Mouse (Mus musculus) R1 (cell line): ENCODE measurements around the gene Pnkd.
"Not testable (repeated sequence)": the region's sequence is repeated elsewhere in the genome, so short reads cannot be mapped to it uniquely, and the experiment has no call there.

Experiments
- DNase-seq: peaks from one replicate; pipeline ENCODE4 v3.0.0-alpha.2; 2018; ENCODE audit warnings: low read depth, low spot score

The Pnkd gene

DNA sequence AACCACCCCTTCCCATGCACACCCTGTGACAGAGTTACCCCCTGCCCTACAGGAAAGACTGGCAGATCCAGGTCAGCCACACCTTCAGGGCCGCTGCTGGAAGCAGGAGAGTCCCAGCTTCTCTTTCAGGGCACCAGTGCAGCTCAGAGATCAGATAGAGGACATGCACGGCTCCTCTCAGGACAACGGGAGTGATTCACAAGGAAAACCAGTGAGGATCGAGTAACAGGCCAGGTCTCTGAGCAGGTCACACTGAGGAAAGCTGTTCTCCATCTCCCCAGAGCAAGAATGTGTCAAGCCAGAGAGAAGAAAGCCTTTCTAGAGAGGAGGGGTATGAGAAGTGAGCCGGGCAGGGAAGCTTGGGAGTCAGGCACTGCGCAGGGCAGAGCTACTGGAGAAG lies 11.7 kb downstream of the Pnkd start:
- no peak for DNase-seq

GRCm38 (mm10) chr1:74297269-74297668 lies 12.5 kb downstream of the Pnkd start:
- DNase-seq, result no peak

DNA sequence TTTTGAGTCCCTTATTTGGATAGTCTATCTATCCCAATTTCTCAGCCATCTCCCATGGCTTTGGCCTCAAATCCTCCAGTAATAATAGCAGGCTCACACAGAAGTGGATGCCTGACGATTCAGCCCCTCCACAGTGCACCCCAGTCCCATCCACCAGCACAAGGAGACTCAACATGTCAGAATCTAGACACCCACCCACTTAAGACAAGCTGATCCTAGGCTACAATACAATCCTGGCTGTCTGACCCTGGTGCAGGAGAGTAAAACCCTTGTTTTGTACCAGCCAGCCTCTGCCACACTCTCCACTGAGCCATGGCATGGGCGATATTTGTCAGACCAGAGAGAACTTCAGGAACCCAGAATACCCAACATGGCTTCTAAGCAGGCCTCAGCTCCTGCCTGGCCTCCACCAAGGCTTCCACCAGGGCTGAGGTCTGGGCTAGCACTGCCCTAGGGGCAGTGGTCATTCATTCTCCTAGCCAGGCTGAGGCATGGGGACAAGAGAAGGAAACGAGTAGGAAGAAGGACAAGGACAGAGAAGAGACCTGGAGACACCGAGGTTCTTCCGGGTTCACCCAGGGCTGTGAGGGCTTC lies 13.5 kb downstream of the Pnkd start:
- DNase-seq, result no peak

- no peak for DNase-seq
Observed at GRCm38 (mm10) chr1:74298996-74299395, 14.3 kb downstream of the Pnkd start.

GRCm38 (mm10) chr1:74300347-74301110 lies 15.8 kb downstream of the Pnkd start:
- DNase-seq, result no peak

DNA sequence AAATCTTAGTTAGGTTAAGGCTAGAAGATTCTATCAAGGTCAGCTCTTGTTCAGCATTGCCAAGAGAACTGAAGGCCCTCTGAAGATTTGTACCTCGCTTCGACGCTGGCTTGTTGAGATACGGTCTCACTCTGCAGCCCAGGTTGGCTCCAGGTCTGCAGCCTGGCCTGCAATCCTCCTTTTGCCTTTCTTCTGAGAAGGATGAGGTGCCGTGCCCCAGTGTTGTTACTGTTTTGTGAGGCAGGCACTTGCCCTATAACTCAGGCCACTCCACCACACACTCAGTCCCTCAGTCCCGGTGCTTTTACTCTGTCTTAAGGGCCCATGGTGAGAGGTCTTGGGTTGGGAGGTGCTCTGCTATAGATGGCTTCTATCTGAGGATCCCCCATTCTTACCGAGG lies 17.5 kb downstream of the Pnkd start:
- DNase-seq, result no peak

DNA sequence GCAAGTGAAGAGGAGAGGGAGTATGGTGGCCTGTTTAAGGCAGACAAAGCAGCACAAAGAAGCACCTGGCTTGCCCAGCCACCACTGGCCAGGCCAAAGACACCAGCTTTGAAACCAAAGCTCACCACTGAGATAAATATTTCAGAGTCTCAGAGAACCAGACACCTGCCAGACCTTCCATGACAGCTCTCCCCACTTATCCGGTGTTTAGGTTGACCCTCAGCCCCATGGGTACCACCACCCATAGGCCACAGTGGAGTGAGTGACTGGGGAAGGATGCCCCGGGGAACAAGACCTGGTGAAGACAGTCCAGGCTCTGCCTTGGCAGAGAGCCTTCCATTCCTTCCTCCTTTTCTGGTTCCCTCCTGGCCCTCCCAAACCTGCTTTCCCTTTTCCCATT lies 18.1 kb downstream of the Pnkd start:
- no peak for DNase-seq

DNA sequence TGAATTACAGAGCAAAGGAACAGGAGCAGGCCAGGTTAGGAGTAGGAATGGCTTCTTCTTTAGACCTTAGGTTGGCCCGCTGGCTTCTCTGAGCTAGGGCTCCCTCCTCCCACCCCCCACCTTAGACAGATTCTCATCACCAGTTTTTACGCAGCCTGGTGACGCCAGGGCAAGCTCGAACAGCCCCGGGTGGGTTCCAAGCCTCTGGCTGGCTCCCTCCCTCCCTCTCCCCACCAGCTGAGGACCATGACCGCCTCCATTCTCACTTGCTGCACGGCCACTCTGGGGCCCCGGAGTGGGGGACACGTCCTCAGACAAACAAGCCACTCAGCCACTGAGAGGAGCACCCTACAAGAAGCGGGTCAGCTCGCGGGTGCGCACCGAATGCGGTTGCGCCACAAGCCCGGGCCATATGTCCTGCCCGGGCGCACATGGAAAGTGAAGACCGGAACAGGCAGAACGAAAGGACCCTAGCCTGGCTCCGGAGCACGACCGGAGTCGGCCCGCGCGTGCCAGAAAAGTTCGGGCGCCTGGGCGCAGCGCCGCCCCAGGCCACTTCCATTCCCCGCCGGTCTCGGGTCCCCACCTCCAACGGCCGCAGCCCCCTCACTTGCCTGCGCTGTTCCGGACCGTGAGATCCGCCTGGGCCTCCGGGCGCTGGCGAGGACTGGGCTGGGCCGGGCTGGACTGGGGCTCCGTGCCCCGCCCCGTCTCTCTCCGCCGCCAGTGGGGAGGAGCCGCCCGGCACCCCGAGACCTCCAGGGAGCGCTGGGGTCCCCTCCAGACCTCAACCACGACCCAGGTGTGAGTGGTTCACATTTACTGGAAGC lies 19.0 kb downstream of the Pnkd start:
- DNase-seq, result peak; percentile 63

DNA sequence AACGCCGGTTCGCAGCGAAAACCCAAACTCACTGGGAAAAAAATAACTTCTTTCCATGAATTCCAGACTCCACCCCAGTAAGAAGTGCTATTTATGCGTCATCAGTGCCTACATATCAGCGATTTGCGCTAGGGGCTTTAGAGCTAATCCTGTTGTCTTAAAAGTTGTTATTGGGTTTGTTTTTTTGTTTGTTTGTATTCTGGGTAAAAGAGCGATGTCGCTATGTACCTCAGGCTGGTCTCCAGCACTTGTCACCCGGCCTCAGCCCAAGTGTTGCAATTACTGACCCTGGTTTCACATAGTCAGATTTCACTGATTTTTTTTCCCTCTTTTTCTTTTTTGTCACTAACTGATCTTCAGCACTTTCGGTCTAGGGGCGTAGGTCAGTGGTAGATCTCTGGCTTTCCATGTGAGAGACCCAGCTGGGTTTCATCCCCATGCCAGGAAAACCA lies 19.6 kb downstream of the Pnkd start:
- no peak for DNase-seq

DNA sequence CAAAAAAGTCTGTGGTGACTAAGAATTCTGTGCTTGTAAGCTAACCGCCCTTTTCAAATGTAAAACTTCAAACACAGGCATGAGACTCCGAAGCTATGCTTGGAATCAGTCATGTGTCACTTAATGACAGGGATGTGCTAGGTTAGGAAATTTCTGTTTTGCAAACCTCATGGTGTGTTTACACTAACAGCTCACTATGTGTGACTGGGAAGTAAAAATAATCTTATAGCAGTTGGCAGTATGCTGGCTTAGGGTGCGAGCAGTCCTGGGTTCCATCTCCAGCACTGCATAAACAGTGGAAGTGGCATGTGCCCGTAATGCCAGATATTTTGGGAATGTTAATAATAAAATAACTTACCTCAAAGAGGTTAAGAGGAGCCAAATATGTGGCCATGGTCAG lies 20.2 kb downstream of the Pnkd start:
- no peak for DNase-seq

DNA sequence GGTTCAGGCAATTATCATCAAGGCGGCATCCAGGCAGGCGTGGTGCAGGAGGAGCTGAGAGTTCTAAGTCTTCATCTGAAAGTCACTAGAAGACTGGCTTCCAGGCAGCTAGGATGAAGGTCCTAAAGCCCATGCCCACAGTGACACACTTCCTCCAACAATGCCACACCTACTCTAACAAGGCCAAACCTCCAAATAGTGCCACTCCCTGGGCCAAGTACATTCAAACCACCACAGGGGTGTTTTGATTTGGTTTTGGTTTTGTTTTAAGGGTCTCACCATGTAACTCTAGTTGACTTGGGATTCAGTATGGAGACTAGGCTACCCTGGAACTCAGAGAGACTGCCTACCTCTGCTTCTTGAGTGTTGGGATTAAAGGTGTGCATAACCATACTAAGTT lies 20.8 kb downstream of the Pnkd start, which contains the start of gene Tmbim1:
Gene Tmbim1, minus strand, starts transcription at position 101 of the 400 bp plus-strand sequence.
- no peak for DNase-seq

DNA sequence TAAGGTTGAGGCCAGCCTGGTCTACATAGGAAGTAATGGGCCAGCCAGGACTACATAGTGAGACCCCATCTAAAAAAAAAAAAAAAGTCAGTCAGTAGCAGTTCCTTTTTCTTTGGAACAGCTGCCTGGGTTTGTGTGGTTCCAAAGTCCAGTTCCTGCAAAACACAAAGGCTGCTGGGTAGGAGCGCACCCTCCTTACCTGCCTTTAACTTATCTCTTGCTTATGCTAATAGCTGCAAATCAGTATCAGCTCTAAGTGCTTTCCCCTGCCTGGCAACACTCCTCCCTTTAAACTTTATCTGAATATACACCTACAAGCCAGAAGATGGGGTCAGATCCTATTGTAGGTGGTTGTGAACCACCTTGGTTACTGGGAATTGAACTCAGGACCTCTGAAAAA lies 22.4 kb downstream of the Pnkd start:
- DNase-seq, result no peak

DNA sequence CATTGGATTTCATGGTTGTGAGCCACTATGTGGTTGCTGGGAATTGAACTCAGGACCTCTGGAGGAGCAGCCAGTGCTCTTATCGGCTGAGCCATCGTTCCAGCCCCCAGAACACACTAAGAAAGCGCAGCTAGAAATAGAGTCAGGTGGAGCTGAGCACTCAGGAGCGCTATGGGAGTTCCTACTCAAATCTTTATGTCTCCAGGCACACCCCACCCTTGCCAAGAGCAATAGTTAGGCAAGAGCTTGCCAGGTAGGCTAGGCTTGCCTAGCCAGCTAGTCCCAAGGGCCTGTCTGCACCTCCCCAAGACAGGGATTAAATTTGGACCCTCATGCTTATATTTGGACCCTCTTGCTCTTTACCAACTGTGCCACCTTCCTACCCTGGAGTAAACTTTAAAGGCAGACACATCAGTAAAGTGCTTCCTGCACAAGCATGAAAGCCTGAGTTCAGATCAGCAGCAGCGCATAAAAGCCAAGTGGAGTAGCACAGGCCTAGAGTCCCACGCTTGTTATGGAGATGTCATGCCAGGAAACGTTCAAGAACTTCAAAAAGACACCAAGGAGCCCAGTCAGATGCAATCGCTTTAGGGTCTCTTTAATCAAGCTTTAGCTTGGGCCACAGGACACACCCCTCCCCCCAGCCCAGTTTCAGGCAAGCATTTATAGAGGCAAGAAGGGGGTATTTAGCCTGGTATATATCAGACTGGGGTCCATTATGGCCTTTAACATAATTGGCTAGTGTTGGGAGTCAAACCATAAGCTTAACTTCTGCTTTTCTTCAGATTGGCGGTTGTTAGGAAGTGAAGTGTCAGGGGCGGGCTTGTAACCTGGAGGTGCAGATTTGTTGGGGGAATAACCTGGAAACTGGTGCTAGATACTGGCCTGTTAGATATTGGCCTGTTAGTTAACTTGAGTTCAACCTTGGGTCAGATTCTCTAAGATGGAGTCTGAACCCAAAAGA lies 23.6 kb downstream of the Pnkd start:
- peak; percentile 60 for DNase-seq

DNA sequence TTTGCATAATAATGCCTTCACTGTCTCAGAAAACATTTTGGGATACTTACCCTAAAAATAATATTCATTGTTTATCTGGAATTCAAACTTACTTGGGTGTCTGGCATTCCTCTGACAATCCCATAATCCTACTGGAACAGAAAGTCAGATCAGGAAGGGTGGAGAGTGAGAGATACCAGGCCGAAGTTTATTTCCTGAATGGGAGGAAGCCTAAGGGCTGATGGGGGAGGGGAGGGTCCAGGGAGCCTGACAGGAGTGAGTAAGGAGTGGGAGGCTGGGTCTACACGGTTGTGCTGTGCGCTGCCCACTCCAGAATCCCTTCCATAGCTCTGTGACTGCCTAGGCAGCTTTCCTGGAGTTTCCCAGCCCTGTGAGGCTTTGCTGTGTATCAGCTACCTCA lies 25.0 kb downstream of the Pnkd start:
- DNase-seq, result peak; percentile 70

DNA sequence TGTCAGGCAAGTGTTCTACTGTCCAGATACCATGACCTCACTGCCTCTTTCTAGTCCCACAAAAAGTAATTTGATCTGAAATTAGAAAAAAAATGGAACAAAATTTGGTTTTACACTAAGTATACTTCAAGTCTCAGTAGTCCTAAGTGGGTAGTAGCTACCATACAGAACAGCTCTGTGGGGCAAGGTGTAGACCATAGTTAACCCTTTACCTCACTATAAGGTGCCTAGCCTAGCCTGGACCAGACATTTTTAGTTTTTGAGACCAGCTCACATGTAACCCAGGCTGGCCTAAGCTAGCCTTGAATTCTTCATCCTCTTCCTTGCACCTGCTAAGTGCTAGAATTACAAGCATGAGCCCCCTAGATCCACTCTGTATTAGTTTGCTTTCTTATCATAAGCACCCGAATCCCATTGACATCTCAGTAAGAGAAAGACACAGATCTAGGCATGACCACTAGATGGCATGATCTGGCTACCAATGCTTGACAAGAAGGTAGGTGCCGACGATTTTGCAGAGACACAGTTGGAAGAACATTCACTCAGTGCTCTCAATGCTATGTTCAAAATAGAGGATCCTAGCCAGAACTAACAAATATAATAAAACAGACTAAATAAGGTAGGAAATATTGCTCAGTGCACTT lies 28.4 kb downstream of the Pnkd start:
- DNase-seq, result peak; percentile 79

DNA sequence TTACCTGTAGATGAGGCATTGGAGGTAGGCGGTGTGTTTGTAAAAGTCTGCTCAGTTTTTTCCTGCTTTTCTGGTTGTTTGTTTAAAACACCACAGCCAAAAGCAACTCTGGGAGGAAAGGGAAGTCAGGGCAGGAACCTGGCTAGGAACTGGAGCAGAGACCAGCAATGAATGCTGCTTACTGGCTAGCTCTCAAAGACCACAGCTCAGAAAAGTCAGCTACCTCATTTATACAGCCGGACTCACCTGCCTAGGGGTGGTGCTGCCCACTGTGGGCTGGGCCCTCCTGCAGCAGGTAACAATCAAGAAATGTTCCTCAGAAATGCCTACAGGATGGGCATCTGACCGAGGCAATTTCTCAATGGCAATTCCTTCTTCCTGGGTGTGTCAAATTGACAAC lies 30.1 kb downstream of the Pnkd start:
- DNase-seq, result no peak

- DNase-seq, result no peak
Observed at GRCm38 (mm10) chr1:74316114-74316827, 31.5 kb downstream of the Pnkd start.

GRCm38 (mm10) chr1:74318711-74319110 lies 34.0 kb downstream of the Pnkd start:
- DNase-seq, result no peak

- no peak for DNase-seq
Observed at GRCm38 (mm10) chr1:74321396-74321795, 36.7 kb downstream of the Pnkd start.

- DNase-seq, result not testable (repeated sequence)
Observed at GRCm38 (mm10) chr1:74326916-74327315, 42.2 kb downstream of the Pnkd start.
